Mouse (Mus musculus): ENCODE measurements at regions not wholly inside any gene's neighbourhood (a gene's known extent, or its start where the extent isn't known, plus 50 kb on each side); places are given as distances from the start of the nearest gene placed in this dataset.

DNA sequence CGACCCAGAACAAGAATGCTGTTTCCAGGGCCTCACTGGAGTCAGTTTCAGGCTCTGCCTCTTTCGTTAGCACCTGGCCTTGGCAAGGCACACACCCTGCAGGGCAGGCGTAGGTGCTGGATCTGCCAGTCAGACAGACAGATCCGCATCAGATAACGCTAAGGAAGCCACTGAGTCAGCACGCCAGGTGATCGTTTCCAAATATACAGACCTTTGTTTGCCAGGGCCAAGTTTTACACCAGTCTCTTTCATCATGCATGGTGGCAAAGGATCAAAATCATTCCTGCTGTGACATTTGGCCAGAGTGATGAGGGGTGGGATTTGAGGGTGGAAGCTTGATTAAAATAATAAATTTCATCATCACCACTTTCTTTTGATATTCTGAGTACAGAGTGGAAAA, 411.0 kb downstream of the Ofcc1 start:
- Histone ChIP-seq H3K27ac (no peak overlapping the region), H3K4me2 (no peak overlapping the region), H3K9me3 (no peaks in the 10 kb centered on the region), H3K27me3 (no peaks in the 10 kb centered on the region), H3K9ac (no peak overlapping the region), H3K4me1 (no peaks in the 10 kb centered on the region), H3K36me3 (replicated peaks) (no peaks in the 10 kb centered on the region), H3K4me3 (replicated peaks) (no peak overlapping the region)
- 76% methylated on average over 7 of the region's 7 CpGs for WGBS
- ATAC-seq (ENCODE audit: low FRiP score): no peak

DNA sequence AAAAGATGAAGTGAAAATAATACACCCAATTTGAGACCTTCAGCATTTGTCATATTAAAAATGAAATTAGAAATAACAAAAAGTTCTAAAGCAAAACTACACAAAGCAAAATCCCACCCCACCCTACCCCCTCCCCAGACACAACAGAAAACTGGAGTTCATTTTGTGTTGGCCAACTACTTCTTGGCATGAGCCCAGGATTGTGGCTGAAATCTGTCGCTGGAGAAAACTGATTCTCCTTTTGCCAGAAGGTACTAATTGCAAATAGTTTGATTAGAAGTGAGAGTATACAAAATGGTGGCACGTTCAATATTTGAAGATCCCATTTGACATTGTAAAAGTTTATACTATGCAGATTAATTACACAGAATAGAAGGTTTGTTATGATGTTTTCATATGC, 426.0 kb downstream of the Ofcc1 start:
- Histone ChIP-seq H3K36me3 (replicated peaks) (no peaks in the 10 kb centered on the region), H3K4me2 (no peak overlapping the region), H3K27ac (no peak overlapping the region), H3K9me3 (no peaks in the 10 kb centered on the region), H3K4me1 (no peaks in the 10 kb centered on the region), H3K9ac (no peak overlapping the region), H3K27me3 (no peaks in the 10 kb centered on the region), H3K4me3 (replicated peaks) (no peak overlapping the region)
- ATAC-seq (ENCODE audit: low FRiP score): no peak
- 79% methylated on average over 2 of the region's 2 CpGs for WGBS

GRCm38 (mm10) chr13:39931487-39931886, 429.8 kb downstream of the Ofcc1 start:
- H3K27me3 ChIP-seq: no peaks in the 10 kb centered on the region
- H3K4me3 ChIP-seq (replicated peaks): no peak overlapping the region
- no peaks in the 10 kb centered on the region for H3K36me3 ChIP-seq (replicated peaks)
- no peak for ATAC-seq (ENCODE audit: low FRiP score)
- H3K27ac ChIP-seq: no peak overlapping the region
- H3K9ac ChIP-seq: no peak overlapping the region
- no peak overlapping the region for H3K4me2 ChIP-seq
- H3K9me3 ChIP-seq: no peaks in the 10 kb centered on the region
- WGBS: 81% methylated on average over 3 of the region's 3 CpGs
- H3K4me1 ChIP-seq: no peaks in the 10 kb centered on the region

DNA sequence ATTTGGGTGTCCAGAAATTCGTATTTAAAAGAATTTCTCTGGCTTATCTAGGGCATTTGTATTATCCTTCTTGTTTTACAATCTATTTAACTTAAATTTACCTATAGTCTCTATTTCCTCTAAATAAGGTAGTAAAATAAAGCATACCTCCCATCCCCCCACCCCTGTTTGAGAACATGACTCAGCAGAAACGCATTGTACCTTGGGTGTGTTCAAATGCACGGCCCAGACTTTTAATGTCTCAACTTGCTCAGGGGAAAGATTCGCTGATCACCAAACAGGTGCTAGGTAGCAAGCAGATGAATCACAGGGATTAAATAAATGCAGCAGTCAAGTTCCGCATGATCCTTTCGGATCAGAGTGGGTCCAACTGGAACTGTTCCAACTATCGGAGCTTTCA, 432.7 kb downstream of the Ofcc1 start:
- H3K36me3 ChIP-seq (replicated peaks): no peaks in the 10 kb centered on the region
- H3K27me3 ChIP-seq: no peaks in the 10 kb centered on the region
- H3K4me1 ChIP-seq: no peaks in the 10 kb centered on the region
- 89% methylated on average over 7 of the region's 7 CpGs for WGBS
- no peak overlapping the region for H3K9ac ChIP-seq
- H3K27ac ChIP-seq: no peak overlapping the region
- no peak overlapping the region for H3K4me2 ChIP-seq
- no peaks in the 10 kb centered on the region for H3K9me3 ChIP-seq
- ATAC-seq (ENCODE audit: low FRiP score): no peak
- no peak overlapping the region for H3K4me3 ChIP-seq (replicated peaks)

- no peak for ATAC-seq (ENCODE audit: low FRiP score)
- Histone ChIP-seq H3K4me1 (no peaks in the 10 kb centered on the region), H3K9me3 (no peaks in the 10 kb centered on the region), H3K4me3 (replicated peaks) (no peak overlapping the region), H3K36me3 (replicated peaks) (no peaks in the 10 kb centered on the region), H3K4me2 (no peak overlapping the region), H3K9ac (no peak overlapping the region), H3K27ac (no peak overlapping the region), H3K27me3 (no peaks in the 10 kb centered on the region)
- 86% methylated on average over 4 of the region's 4 CpGs for WGBS
Measured at GRCm38 (mm10) chr13:39924366-39924765, 436.9 kb downstream of the Ofcc1 start.

DNA sequence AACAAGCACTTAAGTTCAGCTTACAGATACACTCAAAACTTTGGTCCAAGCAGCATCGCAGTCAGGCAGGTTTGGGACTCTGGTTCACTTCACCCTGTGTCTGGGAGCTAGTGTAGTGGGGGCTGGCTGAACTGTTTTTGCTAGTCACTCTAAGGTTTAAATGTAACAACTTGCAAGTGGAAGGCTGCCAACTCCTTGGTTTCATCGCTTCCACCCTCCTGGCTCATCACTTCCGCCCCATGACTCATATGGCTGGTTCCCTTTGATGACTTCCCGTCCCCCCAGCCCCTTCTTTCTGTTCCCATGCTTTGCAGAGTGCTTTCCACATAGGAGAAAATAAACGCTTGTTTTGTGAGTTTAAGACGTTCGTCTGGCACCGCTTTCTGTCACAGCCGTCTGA, 438.1 kb downstream of the Ofcc1 start:
- 79% methylated on average over 9 of the region's 9 CpGs for WGBS
- Histone ChIP-seq H3K27ac (no peak overlapping the region), H3K4me3 (replicated peaks) (no peak overlapping the region), H3K9ac (no peak overlapping the region), H3K27me3 (no peaks in the 10 kb centered on the region), H3K9me3 (no peaks in the 10 kb centered on the region), H3K4me2 (no peak overlapping the region), H3K36me3 (replicated peaks) (no peaks in the 10 kb centered on the region), H3K4me1 (no peaks in the 10 kb centered on the region)
- ATAC-seq (ENCODE audit: low FRiP score): no peak

DNA sequence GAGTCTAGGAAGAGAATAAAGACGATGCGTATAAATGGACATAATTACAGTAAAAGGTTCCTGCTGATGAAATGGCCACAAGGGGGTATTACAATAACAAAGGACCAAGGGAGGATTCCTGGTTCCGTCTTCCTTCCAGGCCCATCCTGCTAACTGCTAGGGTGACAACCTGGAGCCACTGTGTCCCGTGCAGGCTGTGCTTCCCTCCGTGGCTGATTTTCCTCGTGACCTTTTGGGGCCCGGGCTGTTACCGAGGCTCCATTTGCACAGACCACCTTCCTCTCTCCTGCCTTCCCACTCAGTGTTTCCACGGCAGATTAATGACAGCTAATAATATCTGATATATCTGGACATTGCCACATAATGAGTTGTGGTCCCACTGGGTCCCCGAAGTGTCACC, 453.5 kb downstream of the Ofcc1 start:
- Histone ChIP-seq H3K4me2 (no peak overlapping the region), H3K4me1 (peaks cover 15% of the 10 kb centered on the region), H3K27ac (no peak overlapping the region), H3K9ac (no peak overlapping the region), H3K36me3 (replicated peaks) (no peaks in the 10 kb centered on the region), H3K9me3 (no peaks in the 10 kb centered on the region), H3K4me3 (replicated peaks) (no peak overlapping the region), H3K27me3 (no peaks in the 10 kb centered on the region)
- no peak for ATAC-seq (ENCODE audit: low FRiP score)
- WGBS: 78% methylated on average over 10 of the region's 10 CpGs

GRCm38 (mm10) chr13:39904264-39904663, 457.0 kb downstream of the Ofcc1 start:
- H3K27ac ChIP-seq: no peak overlapping the region
- 14% methylated on average over 8 of the region's 8 CpGs for WGBS
- no peak; the same call in 1 of the 2 replicates for ATAC-seq (ENCODE audit: low FRiP score)

DNA sequence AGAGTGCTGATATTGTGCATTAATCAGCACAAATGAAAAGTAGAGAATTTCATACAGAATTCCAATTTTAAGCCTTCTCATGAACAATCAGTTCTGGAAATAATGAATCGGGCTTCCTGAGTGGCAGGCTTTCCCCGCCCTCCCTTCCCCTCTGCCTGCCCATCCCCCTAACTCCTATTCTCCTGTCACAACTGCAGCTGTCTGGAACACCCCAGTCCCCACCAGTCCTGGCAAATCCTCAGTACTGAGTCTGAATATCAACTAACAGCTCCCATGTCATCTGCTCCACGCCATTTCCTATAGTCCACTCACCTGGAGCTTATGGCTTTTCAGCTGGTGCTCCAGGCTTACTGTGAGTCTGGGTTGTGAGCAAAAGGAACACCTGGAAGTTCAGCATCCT, 457.9 kb downstream of the Ofcc1 start:
- Histone ChIP-seq H3K4me3 (replicated peaks) (no peak overlapping the region), H3K4me2 (no peak overlapping the region), H3K36me3 (replicated peaks) (no peaks in the 10 kb centered on the region), H3K27me3 (no peaks in the 10 kb centered on the region), H3K4me1 (peaks cover 15% of the 10 kb centered on the region), H3K9me3 (no peaks in the 10 kb centered on the region), H3K27ac (no peak overlapping the region), H3K9ac (no peak overlapping the region)
- WGBS: 33% methylated on average over 3 of the region's 3 CpGs
- peak; percentile 61; the same call in 1 of the 2 replicates for ATAC-seq (ENCODE audit: low FRiP score)

More at GRCm38 (mm10) chr13:39904264-39904663, 457.0 kb downstream of the Ofcc1 start:
- H3K4me2 ChIP-seq: no peak overlapping the region
- H3K4me3 ChIP-seq (replicated peaks): no peak overlapping the region
- H3K27me3 ChIP-seq: no peaks in the 10 kb centered on the region
- no peaks in the 10 kb centered on the region for H3K9me3 ChIP-seq
- peaks cover 15% of the 10 kb centered on the region for H3K4me1 ChIP-seq
- H3K9ac ChIP-seq: no peak overlapping the region
- no peaks in the 10 kb centered on the region for H3K36me3 ChIP-seq (replicated peaks)

DNA sequence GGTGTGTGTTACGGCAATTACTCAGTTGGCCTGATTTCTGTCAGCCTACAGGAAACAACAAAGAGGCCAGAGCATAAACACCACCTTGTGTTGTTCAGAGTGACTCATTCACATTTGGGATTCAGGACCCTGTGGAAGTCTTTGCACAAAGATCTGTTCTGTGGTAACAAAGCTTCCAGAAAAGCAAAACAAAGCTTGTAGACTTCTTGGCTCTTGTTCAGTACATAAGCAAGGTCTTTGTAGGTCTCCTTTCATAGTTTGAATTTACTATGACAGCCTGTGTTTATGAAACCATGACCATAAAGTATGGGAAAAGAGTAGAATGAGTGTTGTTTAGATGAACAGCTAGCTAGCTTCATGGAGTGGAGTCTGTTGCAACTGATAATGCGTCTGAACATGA, 461.9 kb downstream of the Ofcc1 start:
- no peak overlapping the region for H3K9ac ChIP-seq
- no peaks in the 10 kb centered on the region for H3K36me3 ChIP-seq (replicated peaks)
- no peak overlapping the region for H3K4me3 ChIP-seq (replicated peaks)
- H3K4me2 ChIP-seq: no peak overlapping the region
- no peaks in the 10 kb centered on the region for H3K9me3 ChIP-seq
- no peak overlapping the region for H3K27ac ChIP-seq
- ATAC-seq (ENCODE audit: low FRiP score): no peak
- WGBS: 94% methylated on average over 2 of the region's 2 CpGs
- no peaks in the 10 kb centered on the region for H3K27me3 ChIP-seq
- H3K4me1 ChIP-seq: peaks cover 11% of the 10 kb centered on the region

DNA sequence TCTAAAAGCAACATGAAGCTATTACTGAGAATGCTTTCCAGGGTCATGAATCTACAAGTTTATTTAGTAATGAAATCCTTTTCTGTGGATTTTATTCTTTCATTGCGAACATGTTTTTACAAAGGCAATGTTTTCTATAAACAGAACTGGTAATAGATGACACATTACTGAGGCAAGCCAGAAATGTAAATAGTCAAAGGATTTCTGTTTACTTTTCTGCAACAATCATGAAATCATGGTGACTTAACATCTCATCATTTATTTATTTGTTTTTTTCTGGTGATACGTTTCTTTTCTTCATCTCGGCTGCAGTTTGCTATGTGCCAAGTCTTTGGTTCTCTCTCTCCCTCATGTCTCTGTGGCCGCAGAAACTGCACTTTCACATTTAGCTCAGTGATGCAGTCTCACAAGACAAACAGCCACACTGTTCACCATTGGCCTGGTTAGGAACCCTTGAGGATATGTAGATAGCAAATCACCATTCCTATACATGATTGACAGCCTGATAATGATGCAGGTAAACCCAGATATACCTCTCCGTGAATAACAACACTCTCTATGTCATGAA, 462.8 kb downstream of the Ofcc1 start:
- H3K27ac ChIP-seq: no peak overlapping the region
- 87% methylated on average over 5 of the region's 5 CpGs for WGBS
- H3K9me3 ChIP-seq: no peaks in the 10 kb centered on the region
- H3K36me3 ChIP-seq (replicated peaks): no peaks in the 10 kb centered on the region
- no peak for ATAC-seq (ENCODE audit: low FRiP score)
- H3K4me1 ChIP-seq: peaks cover 4% of the 10 kb centered on the region; the same call in 1 of the 2 replicates
- no peak overlapping the region for H3K9ac ChIP-seq
- no peak overlapping the region for H3K4me3 ChIP-seq (replicated peaks)
- H3K4me2 ChIP-seq: no peak overlapping the region
- H3K27me3 ChIP-seq: no peaks in the 10 kb centered on the region

GRCm38 (mm10) chr13:39894159-39894558, 467.1 kb downstream of the Ofcc1 start:
- WGBS: 71% methylated on average over 5 of the region's 5 CpGs
- no peak overlapping the region for H3K9ac ChIP-seq
- no peak for ATAC-seq (ENCODE audit: low FRiP score)

DNA sequence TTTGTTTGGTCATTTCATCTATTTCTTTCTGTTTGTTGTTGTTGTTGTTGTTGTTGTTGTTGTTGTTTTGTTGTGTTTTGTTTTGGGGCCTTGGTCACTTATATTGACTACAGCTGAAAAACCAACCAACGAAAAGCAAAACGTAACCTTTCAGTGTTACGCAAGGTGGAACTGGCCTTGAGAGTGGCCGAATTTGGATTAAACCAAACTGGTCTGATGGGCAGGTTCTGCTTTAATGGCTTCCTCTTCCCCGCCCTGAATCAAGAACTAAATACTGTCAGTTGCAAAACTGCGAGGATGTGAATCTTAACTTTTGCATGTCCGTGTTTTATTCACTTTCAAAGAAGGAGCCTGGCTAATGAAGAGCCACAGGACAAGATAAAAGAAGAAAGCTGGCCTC, 480.2 kb downstream of the Ofcc1 start:
- Histone ChIP-seq H3K4me3 (replicated peaks) (no peak overlapping the region), H3K36me3 (replicated peaks) (no peaks in the 10 kb centered on the region), H3K27me3 (peaks cover 28% of the 10 kb centered on the region), H3K27ac (no peak overlapping the region), H3K4me1 (peaks cover 18% of the 10 kb centered on the region), H3K9ac (no peak overlapping the region), H3K4me2 (no peak overlapping the region), H3K9me3 (no peaks in the 10 kb centered on the region)
- ATAC-seq (ENCODE audit: low FRiP score): no peak
- 65% methylated on average over 7 of the region's 7 CpGs for WGBS

More at GRCm38 (mm10) chr13:39894159-39894558, 467.1 kb downstream of the Ofcc1 start:
- Histone ChIP-seq H3K4me1 (no peaks in the 10 kb centered on the region), H3K27ac (no peak overlapping the region), H3K27me3 (no peaks in the 10 kb centered on the region), H3K4me3 (replicated peaks) (no peak overlapping the region), H3K4me2 (no peak overlapping the region), H3K9me3 (no peaks in the 10 kb centered on the region), H3K36me3 (replicated peaks) (no peaks in the 10 kb centered on the region)

All from forebrain, embryonic 12.5 days (tissue).